Mouse (Mus musculus): Measurements from ENCODE around the gene Cstf1.

Cstf1 gene

DNA sequence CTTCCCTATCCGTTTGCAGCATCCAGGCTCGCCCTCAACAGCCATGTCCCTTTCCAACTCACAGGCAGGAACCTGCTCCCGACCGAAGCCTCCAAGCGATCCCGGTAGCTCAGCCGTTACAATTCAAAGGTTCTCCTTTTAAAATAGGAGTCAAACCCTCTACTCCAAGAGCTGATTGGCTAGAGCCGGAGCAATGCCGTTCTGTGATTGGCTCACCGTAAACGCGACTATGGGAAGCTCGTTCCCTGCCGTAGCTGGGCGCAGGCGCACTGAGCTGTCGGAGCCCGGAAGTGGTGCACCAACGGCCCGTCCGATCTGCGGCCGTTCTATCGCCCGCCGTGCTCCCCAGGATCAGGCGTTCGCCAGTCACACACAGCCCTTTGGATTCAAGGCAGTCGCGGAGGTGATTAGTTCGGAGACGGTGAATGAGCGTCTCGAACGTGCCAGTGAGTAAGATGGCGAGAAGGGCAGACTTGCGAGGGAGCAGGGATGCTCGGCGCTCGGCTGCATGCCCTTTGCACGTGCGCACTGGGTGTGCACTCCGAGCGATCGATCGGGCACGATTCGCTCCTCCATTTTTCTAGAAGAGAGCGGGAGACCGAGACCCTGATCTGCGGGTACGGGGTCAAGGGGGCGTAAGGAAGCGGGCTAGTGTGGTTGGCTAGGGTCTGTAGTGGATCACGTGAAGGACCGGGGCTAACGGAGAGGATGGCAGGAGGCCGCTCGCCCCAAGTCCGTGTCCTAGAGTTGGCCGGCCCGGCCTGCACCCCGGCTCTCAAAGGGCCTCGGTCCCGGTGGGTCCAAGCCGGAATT, at the start of gene Cstf1, which contains the start of gene Aurka:
Cstf1 (plus strand) TSS at position 271 of the 813 bp plus-strand sequence.
Aurka (minus strand) TSS at position 125 of the 813 bp plus-strand sequence.
- DNase-seq: peak; percentile 100

GRCm38 (mm10) chr2:172320878-172321277, 49.6 kb upstream of the Cstf1 start:
- no peak for DNase-seq

- no peak for DNase-seq
Observed at GRCm38 (mm10) chr2:172328248-172328647, 42.2 kb upstream of the Cstf1 start.

- DNase-seq: no peak
Observed at GRCm38 (mm10) chr2:172329179-172329578, 41.3 kb upstream of the Cstf1 start.

GRCm38 (mm10) chr2:172338206-172338942, 32.1 kb upstream of the Cstf1 start:
- no peak for DNase-seq

DNA sequence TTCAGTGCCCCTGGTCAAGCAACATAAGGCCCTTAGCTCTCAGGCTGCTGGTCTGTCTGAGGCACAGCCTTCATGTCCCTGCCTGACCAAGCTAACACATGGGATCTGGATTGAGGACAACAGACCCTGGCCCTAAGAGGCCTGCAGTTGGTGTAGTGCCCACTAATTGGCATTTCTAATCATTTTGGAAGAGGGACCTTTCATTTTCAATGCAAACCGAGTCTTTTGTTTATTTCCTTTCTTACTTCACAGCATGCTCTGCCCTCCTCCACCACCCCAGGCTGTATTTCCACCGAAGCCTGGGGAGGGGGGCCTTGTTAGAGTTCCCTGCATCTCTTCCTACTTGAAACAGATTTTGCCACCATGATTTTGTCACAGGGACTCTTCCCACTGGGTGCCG, 29.5 kb upstream of the Cstf1 start:
- DNase-seq: no peak

- DNase-seq: no peak
Observed at GRCm38 (mm10) chr2:172341606-172342005, 28.9 kb upstream of the Cstf1 start.

DNA sequence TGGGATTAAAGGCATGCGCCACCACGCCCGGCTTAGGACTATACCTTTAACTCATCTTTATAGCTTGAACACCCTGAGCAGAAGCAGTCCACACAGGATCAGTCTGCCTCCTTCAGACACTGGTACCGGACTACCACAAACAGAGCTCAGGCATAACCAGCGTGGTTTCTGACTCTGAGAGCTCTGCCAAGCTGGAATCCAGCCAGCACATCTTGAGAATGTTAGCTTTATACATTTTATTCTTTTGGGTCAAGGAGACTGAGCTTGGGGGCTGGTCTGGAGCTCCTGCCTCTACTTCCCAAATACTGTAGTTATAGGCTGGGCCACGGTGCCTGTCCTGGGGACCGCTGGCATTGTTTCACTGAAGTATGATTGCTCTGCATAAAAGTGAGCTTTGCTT, 26.7 kb upstream of the Cstf1 start:
- DNase-seq: no peak

DNA sequence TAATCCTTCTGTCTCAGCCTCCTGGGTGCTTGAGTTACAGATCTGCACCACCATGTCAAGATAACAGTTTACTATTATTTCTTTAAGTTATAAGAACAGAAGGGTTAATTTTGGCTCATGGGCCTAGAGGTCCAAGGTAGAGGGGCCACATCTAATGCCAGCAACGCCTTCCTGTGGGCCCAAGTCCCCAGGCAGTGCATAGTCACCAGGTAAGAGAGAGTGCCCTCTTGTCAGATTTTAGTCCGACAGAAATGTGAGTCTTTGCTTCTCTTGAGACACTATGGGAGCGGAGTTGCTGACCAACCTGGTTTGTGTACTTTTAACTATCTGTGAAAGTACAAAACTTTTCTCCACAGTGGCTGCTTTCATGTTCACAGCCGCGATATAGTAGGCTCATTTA, 25.8 kb upstream of the Cstf1 start:
- DNase-seq: peak; percentile 92

- DNase-seq: peak; percentile 100
Observed at GRCm38 (mm10) chr2:172345258-172345738, 25.2 kb upstream of the Cstf1 start, which contains the start of gene Fam210b. Gene Fam210b, plus strand, starts transcription at chr2:172345565.

DNA sequence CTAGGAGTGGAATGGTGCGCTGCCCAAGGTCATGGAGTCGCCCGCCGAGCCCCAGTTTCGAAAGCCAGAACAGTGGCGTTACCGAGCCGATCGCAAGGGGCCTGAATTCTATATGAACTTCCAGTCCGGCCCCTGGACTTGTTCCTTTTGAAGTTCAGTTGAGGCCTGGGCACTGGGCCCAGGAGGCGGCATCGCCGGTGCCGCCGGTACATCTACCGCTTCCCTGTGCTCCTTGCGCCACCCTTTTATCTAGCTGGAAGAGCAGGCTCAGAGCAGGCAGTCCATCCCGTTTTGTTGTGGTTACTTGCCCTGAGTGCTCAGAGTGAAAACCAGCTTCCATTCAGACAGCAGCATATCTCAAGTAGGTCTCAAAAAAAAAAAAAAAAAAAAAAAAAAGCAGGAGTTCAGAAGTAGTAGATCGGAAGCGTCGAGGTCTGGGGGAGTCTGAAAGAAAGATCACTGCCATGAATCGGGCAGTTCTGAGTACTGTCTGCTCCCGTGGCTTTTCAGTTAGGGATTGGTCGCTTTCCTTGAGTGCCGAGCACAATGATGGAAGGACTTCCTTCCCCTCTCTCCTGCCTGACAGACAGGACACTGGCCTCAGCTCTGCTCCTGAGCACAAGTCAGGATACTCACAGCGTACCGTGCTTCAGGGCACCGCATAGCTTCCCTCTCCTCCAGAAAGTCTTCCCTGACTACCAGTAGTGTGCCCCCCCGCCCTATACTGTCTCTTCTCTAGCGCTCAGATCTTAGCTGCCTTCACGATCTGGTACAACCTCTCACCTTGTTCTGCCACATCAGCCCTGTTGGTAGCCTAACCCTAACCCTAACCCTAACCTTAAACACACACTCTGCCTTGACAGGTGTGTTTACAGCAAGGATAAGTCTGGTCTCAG, 24.2 kb upstream of the Cstf1 start:
- DNase-seq: no peak

DNA sequence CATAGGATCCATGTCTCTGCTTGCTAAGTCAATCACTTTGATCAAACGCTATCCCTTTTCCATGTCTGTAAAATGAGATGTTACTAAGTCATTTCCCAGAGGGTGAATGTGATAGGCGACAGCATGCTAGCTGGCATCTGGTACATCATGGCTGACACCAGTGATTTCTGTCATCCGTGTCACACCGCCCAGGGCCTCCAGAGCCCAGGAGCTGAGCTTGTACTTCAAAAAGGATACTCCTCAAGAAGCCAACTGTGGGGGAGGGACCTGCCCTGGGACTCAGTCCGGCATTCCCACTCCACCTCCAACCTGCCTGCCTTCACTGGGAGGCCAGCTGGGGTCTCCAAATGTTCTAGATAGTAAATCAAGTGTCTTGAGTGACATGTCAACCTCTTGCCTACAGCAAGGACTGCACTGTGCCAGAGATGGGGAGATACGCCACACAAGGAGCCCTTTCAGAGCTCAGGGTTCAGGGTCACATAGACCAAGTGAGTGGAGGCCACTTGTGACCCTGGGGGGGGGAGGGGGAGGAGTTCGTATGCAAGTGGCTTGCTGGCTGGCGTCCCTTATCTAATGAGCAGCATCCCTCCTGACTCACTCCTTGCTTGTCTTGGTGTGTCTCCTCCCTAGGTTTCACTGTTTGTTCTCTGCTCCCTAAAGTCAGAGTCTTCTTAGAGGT, 23.4 kb upstream of the Cstf1 start:
- DNase-seq: no peak

DNA sequence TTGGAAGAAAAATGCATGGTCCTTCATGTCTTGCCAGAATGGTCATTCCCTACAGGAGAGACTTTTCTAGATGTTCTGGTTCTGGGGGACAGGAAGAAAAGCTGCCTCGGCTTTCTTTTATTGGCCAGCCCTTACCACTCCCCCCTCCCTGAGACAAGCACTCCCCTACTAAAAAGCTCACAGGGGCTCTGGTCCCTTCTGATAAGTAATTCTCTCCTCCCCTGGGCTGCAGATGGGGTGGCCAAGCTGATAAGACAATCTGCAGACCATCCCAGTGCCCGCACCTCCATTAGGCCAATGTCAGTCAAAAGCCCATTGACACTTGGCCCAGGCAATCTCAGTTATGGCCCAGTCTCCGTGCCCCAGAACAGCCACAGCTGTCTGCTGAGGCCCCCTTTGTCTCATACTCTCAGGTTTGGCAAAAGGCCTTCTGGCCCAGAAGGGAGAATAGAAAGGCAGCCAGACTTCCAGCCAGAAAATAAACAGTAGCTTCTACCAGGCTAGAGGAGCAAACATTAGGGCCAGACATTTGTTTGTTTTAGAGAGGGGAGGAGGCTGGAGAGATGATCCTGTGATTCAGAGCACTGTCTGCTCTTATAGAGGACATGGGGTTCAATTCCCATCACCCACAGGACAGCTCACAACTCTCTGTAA, 22.1 kb upstream of the Cstf1 start:
- DNase-seq: no peak

- DNase-seq: no peak
Observed at GRCm38 (mm10) chr2:172349776-172350175, 20.7 kb upstream of the Cstf1 start.

GRCm38 (mm10) chr2:172350773-172351172, 19.7 kb upstream of the Cstf1 start:
- DNase-seq: no peak

GRCm38 (mm10) chr2:172353218-172353617, 17.3 kb upstream of the Cstf1 start:
- no peak for DNase-seq

DNA sequence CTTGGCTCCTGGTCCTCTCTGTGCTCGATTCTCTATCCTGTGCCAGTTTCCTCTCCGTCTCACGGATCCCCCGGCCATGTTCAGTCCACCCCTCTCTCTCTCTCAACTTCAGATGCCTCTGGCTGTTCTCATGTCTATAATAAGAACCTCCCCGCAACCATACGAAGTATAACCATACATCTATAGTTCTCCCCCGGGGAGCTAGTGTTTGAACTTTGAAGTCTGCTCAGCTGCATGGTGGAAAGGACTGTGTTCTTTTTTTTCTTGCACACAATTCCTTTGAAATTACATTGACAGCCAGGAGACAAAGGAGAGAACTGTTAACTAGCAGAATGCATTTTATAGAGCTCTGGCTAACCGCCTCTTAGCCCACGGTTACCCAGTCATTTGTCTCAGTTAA, 15.7 kb upstream of the Cstf1 start:
- DNase-seq: no peak

DNA sequence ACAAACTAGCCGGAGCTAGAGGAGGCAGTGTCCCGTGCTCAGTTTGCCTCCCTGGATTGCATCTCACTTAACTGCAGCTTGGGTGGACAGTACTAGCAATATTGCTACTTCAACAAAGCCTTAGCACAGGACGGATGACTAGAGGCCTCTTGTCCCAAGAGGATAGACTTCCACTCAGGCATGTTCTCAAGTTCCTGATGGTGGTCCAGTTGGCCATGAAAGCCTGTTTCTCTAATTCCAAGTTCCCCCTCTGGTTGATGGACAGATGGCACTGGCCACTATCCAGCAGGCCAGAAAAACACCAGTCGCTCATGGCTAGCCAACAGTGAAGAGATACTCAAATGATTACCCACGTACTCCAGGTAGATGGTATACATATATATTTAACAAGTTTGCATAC, 14.6 kb upstream of the Cstf1 start:
- no peak for DNase-seq

DNA sequence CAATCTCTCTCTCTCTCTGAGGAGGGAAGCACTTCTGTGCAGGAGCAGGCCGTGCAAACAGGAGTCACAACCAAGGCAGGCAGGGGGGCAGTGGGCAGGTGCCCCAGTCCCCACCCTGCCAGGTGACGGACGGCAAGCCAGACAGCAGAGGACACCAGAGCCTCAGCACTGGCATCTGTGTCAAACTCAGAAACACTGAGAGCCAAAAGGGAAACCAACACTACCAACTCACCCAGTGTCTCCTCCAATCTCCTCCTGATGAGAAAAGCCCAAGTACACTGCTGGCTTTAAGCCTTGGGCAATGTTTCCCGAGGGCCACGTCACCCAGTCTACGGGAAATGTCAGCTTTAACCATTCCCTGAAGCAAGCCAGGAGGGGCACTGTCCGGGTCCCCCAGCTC, 7.3 kb upstream of the Cstf1 start:
- DNase-seq: no peak

GRCm38 (mm10) chr2:172371258-172371657, 777 bp downstream of the Cstf1 start:
- DNase-seq: no peak

GRCm38 (mm10) chr2:172376551-172376950, 6.1 kb downstream of the Cstf1 start:
- no peak for DNase-seq
